Mouse (Mus musculus) kidney, adult 18-20 months (tissue): ENCODE results near the gene Sgsm3.

ENCODE experiments used
- DNase-seq: peaks from one replicate; pipeline ENCODE4 v3.0.0; 2021

Gene Sgsm3

DNA sequence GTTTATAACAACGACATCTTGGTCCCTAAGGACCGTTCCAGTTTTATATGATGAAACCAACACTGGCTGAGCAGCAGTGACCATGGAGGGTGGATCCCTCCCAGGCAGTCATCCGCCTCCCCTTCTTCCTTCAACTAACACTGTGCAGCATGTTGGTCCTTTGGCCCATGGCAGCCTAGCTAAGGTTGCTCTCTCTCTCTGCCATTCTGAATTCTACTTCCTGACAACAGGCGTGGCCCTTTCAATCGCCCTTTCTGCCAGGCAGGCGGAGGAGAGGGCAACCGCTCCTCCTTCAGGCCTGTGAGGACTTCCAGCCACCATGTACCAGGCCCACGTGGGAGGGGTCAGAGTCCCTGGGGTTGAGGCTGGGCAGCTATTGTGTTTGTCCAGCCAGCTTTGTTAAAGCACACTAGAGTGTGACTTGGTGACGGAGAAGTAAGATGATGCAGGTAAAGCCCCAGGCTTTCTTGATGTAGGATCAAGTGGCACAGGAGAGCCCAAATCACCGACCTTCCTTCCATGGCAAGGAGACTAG, 53.4 kb downstream of the Sgsm3 start:
- DNase-seq, result peak; percentile 35

DNA sequence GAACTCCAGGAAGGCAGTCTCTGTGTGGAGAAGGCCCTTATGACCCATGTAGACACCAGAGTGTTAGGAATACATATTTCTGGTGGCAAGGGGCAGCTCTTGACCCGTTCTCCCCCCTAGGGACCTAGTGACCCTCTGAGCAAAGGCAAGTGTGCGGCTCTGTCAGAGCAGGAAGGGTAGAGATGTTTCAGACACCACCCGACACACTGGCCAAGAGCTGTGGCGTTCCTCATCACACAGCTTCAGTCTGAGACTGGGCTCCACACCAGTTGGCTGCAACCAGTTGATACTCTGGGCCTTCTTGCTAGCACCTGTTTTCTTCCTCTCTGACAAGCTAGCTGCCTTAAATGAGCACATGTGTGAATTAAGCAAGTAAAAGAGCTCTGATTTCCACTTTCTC, 54.0 kb downstream of the Sgsm3 start:
- no peak for DNase-seq

DNA sequence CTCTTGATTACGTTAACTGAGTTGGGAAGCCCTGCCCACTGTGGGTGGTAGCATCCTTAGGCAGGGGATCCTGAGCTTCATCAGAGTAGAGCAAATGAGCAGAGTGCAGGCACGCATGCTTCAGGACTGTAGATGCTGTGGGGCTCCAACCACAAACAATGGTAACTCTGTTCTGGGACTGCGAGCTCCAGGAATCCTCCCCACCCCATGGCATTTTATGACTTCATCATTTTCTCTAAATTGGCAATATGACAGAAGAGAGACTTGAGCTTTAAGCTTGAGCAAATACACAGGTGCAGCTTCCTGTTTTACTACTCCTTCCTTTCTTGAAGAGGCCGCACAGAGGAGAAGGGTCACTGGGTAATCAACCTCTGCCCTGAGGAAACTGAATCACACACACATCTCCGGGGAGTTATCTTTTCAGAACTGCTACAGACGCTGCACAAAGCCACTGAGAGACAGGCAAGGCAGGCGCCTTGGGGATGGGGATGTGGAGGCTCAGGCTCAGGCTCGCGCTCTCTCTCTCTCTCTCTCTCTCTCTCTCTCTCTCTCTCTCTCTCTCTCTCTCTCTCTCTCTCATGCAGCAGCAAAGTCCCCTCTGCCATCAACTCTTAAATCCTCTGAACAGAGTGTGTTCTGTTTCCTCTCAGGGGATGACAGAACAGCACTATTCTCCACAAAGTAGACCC, 55.5 kb downstream of the Sgsm3 start:
- no peak for DNase-seq

DNA sequence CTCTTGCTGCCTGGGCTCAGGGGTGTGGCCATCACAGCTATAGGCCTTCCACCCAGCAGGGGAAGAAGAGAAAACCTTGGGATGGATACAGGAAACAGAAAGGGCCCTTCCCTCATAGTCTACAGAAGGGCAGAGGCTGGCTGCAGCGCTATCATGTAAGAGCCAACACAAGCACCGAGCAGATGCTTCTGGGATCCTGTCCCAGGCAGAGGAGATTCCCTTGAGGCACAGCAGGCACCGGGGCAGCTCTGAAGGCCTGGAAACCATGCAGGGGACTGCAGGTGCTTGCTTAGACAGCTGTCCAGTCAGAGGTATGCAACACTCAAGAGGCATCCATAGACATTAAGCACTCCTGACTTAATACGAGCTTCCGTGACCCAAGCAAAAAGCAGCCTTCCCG, 56.6 kb downstream of the Sgsm3 start:
- DNase-seq, result no peak

DNA sequence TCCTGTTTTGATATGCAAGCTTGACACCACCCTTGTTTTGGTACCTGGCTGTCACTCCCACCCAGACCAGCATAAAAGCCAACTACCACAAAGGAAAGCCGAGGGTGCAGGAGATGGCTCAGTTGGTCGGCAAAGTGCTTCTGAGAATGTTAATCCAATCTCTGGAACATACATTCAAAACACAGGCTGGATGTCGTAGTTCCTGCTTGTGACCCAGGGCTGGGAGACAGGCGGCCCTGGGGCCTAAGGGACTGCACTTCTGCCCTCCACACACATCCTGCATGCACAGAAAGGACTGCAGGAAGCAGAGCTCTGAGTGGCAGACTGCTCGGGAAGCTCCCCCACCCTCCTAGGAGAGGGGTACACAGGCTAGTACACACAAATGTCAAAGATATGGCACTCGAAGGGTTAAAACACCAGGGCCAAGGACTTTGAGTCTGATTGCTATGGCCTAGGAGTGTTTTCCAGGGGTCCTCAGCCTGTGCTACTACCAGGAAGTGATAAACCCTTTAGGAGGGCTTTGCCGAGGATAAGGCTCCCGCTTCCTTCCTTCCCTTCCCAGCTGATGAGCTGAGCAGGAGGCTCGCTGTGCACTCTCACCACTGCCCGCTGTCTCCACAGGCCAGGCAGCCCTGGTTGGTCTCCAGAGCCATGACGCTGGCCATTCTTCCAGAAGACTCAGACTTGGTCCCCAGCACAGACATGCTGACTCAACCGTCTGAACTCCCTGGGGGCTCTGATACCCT, 58.0 kb downstream of the Sgsm3 start:
- DNase-seq, result no peak

DNA sequence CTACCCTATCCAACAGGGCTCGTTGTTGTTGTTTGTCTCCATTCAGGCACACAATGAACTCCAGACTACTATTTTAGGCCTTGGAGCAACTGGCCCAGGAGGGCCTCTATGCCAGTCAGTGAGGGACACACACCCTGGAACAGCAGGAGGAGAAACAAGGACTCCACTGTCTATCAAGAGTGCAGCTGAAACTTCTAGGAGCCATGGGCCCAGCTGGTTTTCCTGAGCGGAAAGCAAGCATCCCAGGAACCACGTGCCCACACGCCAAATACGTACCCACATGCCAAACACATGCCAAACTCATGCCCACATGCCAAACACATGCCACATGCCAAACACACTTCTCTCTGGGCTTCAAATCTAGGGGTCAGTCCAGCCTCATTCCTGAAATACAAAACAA, 60.9 kb downstream of the Sgsm3 start:
- no peak for DNase-seq

DNA sequence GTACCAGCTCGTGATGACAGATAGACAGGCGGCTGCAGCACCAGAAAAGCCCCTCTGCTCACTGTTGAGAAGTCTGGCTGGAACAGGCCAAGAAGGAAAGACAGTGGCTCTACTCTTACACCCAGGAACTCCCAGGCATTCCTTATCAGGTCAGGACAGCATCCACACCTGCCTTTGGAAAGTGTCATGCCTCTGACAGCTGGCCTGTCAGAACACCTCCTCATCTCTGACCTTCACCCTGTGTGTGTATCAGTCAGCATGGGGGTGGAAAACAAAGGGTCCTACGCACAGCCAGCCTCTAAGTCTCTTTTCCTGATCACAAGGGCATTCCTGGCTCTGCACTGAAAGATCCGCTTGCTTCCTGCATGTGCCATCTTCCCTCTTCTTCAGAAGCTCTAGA, 64.2 kb downstream of the Sgsm3 start:
- DNase-seq, result no peak

DNA sequence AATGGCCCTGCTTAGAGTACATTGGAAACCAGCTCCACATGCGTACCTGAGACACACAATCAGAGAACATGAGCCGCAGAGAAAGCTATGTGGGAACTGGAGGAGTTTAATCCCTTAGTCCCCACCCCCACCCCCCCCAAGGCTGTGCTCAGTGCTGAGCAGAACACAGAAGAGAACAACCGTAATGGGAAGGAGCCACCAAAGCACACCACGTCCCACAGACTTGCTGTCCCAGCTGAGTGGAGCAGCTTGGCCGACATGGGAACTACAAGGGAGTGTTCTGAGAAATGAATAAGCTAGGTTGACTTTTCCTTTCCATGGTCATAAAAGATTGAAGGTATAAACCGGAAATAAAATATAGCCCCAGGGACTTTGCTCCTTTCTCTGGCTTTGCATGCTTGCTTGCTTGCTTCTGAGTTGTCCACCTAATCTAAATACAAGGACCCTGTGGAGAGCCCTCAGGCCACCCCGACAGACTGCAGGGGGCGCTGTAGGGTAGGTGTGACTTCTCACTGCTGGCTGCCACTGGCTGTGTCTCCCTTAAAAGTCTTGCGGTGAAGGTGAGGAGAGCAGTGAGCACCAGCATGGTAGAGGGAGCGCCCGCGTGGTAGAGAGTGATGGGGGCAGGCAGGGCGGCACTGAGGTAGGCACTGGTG, 64.8 kb downstream of the Sgsm3 start:
- peak; percentile 43 for DNase-seq

DNA sequence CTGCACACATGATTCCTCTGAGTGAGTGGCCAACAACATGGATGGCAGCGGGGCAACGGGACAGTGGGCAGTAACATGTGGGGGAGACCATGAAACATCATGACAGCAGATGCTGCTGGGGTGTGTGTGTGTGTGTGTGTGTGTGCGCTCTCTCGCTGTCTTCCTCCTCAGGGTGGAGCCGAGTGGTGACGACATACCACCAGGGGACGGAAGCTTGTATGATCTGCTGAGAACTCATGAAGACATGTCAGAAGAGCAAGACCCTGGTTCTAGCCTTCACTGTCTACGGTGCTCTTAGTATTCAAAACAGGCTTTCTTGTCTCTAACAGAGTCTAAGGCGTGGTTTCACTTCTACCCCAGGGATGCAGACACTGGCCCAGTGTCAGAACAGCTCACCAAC, 66.9 kb downstream of the Sgsm3 start:
- DNase-seq, result no peak

DNA sequence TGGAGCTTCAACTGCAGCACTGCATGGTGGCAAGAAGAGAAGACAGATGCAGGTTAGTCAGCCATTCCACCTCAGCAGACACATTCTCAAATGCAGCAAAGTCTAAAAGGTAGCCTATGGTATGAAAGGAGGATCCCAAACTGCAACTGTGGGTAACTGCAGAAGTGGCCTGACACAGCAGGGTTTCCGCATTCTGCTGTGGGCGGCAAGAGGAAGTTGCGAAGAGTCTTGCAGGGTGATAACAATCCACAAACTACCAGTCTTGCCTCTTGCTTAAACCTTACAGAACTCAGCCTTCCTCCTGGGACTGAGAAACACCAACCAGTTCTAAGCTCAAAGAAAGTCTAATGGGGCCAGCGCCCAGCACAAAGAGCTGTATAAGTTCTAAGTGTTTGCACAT, 67.8 kb downstream of the Sgsm3 start:
- no peak for DNase-seq

DNA sequence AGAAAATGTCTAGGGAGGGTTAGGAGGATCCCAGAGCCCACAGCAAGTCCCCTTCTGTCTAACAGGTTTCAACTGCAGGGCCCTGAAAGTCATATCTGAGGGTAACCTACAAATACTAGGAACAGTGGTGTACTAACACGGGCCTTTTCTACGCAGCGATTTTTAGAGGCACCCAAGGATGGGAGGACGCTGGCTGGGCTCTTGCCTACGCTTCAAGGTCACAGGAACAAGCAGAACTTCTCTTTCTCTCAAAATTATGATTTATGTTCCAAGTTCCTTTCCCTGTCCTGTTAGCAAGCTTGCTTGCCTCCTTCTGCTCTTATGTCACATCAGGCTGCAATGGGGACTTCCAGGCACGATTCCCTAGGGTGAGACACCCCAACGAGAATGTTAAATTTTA, 68.5 kb downstream of the Sgsm3 start:
- DNase-seq, result no peak

DNA sequence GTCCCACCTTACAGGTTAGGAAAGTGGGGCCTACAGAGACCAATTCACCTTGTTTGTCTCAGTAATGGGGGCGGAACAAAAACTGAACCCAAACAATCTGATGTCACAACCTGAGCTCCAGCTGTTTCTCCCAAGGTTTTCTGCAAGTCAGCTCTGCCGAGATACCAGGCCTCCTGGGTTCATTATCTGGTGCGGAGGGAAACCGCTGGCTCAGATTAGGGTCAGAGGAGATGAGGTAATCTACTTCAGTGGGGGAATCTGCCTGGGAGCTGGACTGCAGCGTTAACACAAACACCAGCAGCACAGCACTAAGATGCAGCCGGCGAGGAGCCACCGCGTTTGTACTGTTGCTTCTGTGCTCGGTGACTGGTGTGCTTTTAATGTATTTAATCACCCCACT, 69.9 kb downstream of the Sgsm3 start:
- DNase-seq, result no peak

DNA sequence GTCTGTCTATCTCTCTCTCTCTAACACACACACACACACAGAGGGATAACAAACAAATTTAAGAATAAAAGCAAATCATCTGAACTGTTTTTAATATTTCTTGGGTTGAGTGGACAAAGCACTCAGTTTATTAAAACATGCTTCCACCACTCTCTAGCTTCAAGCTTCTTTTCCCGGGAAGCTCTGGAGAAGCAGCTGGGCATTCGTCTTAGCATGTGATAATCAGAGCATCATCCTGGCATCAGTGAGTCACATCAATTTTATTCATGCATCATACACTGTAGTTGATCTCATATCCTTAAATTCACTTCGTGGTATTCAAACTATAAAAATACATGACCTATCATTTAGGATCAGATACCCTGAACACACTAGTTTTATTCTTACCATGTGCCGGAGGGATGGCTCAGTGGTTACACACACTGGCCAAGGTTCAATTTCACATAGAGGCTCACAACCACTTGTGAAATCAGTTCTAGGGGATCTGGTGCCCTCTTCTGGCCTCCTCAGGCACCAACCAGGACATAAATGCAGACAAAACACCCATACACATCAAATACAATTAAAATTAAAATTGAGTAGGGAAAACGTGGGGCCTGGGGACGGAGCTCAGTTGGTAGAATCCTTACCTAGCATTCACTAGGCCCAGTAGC, 72.0 kb downstream of the Sgsm3 start:
- peak; percentile 34 for DNase-seq

DNA sequence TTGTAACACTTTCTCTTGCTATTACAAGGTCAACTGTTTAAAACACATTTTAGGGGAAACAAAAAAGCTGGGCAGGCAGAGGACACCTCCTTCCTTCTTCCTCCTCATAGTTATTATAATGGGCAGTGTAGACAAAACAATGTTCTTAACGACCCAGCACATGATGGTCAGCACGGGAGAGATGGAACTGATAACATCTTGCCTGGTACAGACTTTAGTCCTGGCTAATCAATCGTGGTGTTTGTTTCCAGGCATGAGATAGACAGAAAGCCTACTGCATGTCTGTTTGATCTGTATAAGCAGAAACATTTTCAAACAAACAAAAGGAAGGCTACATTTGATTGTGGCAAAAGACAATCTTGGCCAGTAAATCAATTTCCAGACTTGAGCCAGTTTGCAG, 72.9 kb downstream of the Sgsm3 start:
- DNase-seq, result no peak

DNA sequence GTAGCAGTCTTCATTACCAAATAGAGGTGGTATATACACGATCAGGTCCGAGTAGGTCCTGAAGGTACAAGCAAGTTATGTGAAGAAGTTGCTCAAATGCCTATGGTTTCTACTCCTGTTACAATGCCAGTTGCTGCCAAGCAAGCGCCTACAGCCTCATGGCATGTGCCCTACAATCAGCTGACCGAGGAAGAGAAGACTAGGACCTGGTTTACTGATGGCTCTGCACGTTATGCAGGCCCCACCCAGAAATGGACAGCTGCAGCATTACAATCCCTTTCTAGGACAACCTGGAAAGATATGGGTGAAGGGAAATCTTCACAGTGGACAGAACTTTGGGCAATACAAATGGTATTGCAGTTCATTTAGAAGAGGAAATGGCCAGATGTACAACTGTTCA, 74.9 kb downstream of the Sgsm3 start:
- no peak for DNase-seq

DNA sequence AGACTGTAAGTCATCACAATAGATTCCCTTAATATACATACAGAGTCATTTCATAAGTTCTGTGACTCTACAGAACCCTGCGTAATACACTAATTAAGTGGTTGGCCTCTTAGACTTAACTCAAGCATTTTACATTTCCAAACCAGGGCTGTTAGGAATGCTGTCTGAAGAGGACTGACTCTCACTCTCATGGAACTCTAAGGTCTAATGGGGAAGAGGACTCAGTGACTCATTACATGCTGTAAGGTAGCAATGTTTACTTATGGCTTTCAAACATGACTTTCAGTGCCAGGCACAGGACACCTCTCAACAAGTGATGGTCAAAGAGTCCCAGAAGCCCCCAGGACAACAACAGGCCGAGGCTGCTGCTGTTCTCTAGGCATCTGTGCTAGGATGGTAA, 77.9 kb downstream of the Sgsm3 start:
- no peak for DNase-seq

DNA sequence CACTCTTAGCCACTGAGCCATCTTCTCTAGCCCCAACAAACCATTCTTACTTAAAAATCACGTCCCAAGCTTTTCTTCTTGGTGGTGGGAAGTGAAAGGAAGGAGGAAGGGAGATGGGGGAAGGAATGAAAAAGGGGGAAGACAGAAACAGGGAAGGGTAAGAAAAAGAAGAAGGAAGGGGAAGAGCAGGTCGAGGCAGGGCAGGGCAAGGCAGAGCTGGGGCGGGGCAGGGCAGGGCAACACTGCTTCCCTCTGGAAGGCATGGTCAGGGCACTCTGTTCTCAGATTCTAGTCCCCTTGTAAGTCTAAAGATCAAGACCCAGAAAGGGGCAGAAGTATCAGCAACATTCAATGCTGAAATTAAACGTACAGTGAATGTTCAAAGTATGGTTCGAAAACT, 80.2 kb downstream of the Sgsm3 start:
- DNase-seq, result no peak

DNA sequence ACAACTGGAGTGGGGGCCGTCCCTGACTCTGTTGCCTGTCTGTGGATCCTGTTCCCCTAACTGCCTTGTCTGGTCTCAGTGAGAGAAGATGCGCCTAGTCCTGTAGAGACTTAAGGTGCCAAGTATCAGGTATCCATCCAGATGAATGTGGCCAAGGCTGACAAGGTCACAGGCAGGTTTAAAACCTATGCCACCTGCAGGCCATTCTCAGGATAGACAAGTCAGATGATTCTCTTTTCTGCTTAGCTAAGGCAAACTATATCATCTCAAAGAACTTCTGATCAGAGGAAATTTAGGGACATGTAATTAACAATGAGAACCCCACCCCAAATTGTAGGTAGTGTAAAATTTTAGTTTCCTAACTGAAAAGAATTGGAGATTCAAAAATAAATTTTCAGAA, 83.4 kb downstream of the Sgsm3 start:
- no peak for DNase-seq
